Mouse (Mus musculus) kidney, adult 2 months (tissue): ENCODE measurements at regions not wholly inside any gene's neighbourhood (a gene's known extent, or its start where the extent isn't known, plus 50 kb on each side); places are given as distances from the start of the nearest gene placed in this dataset.

ENCODE experiments used
- DNase-seq: peaks from one replicate; pipeline ENCODE4 v3.0.0; 2021
- H3K27ac ChIP-seq: fragments of 200-500 bp; 2 replicates; pipeline ENCODE4 v1.5.1; 2012; ENCODE audit warnings: low read depth, low read length, control low read depth, inconsistent platforms; ENCODE audit not compliant: insufficient read depth
- H3K27me3 ChIP-seq: fragments of 200-500 bp; replicated peaks from 2 replicates; pipeline ENCODE4 v1.6.1; 2012; ENCODE audit warnings: mild to moderate bottlenecking, moderate library complexity, low read length, inconsistent platforms; ENCODE audit not compliant: control insufficient read depth, insufficient read depth
- H3K36me3 ChIP-seq: fragments of 200-500 bp; 2 replicates; pipeline ENCODE4 v1.6.1; 2012; ENCODE audit warnings: mild to moderate bottlenecking, moderate library complexity, low read length, inconsistent platforms; ENCODE audit not compliant: control insufficient read depth, insufficient read depth
- H3K4me1 ChIP-seq: fragments of 200-500 bp; 2 replicates; pipeline ENCODE4 v1.6.1; 2011; ENCODE audit warnings: low read length; ENCODE audit not compliant: control insufficient read depth, insufficient read depth
- H3K4me3 ChIP-seq: fragments of 200-500 bp; 2 replicates; pipeline ENCODE4 v1.5.1; 2011; ENCODE audit warnings: mild to moderate bottlenecking, low read depth, low read length, control low read depth; ENCODE audit not compliant: insufficient read depth
- CTCF ChIP-seq: fragments of 200-500 bp; conservative IDR thresholded peaks from 2 replicates; pipeline ENCODE4 v1.5.1; 2011; ENCODE audit warnings: low read depth, mild to moderate bottlenecking, control low read depth, low read length, moderate library complexity, mixed read lengths; ENCODE audit not compliant: insufficient read depth, insufficient read length
- POLR2A ChIP-seq: fragments of 200-500 bp; IDR thresholded peaks from one replicate; pipeline ENCODE4 v1.6.1; 2011; ENCODE audit warnings: low read depth, low read length, control low read depth
- WGBS: fragments of 180-500 bp; shearing (Covaris S2); methylation state at CpG from one replicate; pipeline ENCODE4 v1.1.7; 2018; 5-methylcytosine and 5-hydroxymethylcytosine counted together

GRCm38 (mm10) chr10:3630763-3631223 lies 90.8 kb downstream of the Iyd start:
- WGBS = 15% methylated on average over 5 of the region's 5 CpGs

GRCm38 (mm10) chr10:3633871-3634496 lies 93.9 kb downstream of the Iyd start:
- Histone ChIP-seq H3K36me3 (no peaks in the 10 kb centered on the region), H3K27me3 (no peaks in the 10 kb centered on the region), H3K4me1 (peaks cover 5% of the 10 kb centered on the region; the same call in 1 of the 2 replicates), H3K27ac (peak overlapping the region; percentile 98), H3K4me3 (no peak overlapping the region)
- DNase-seq = peak; percentile 64
- WGBS = 25% methylated on average over 5 of the region's 5 CpGs
- TF ChIP-seq CTCF = no peak
- TF ChIP-seq POLR2A = no peak

More at GRCm38 (mm10) chr10:3630763-3631223, 90.8 kb downstream of the Iyd start:
- peak; percentile 86 for DNase-seq
- Histone ChIP-seq H3K27ac (peak overlapping the region; percentile 39), H3K27me3 (no peaks in the 10 kb centered on the region), H3K36me3 (no peaks in the 10 kb centered on the region), H3K4me3 (no peak overlapping the region), H3K4me1 (peaks cover 5% of the 10 kb centered on the region; the same call in 1 of the 2 replicates)
- TF ChIP-seq POLR2A (no peak), CTCF (no peak)

- Histone ChIP-seq H3K36me3 (no peaks in the 10 kb centered on the region), H3K4me1 (no peaks in the 10 kb centered on the region), H3K27ac (no peak overlapping the region), H3K27me3 (no peaks in the 10 kb centered on the region), H3K4me3 (no peak overlapping the region)
- 72% methylated on average over 5 of the region's 5 CpGs for WGBS
- DNase-seq = no peak
- no peak for TF ChIP-seq CTCF
- no peak for TF ChIP-seq POLR2A
Measured at GRCm38 (mm10) chr10:3644111-3644510, 96.1 kb upstream of the Plekhg1 start.

- WGBS = 42% methylated on average over 5 of the region's 5 CpGs
- no peak for TF ChIP-seq POLR2A
- TF ChIP-seq CTCF = no peak
- Histone ChIP-seq H3K36me3 (no peaks in the 10 kb centered on the region), H3K27ac (no peak overlapping the region), H3K4me3 (no peak overlapping the region), H3K27me3 (no peaks in the 10 kb centered on the region), H3K4me1 (no peaks in the 10 kb centered on the region)
- DNase-seq = no peak
Measured at GRCm38 (mm10) chr10:3645030-3645429, 95.1 kb upstream of the Plekhg1 start.

- no peak for DNase-seq
- H3K4me1 ChIP-seq = no peaks in the 10 kb centered on the region
- H3K36me3 ChIP-seq = no peaks in the 10 kb centered on the region
- H3K27ac ChIP-seq = no peak overlapping the region
- TF ChIP-seq CTCF (no peak), POLR2A (no peak)
- no peak overlapping the region for H3K4me3 ChIP-seq
- WGBS = 42% methylated on average over 6 of the region's 6 CpGs
- no peaks in the 10 kb centered on the region for H3K27me3 ChIP-seq
Measured at GRCm38 (mm10) chr10:3646151-3646910, 93.8 kb upstream of the Plekhg1 start.

GRCm38 (mm10) chr10:3647811-3648731 lies 92.1 kb upstream of the Plekhg1 start:
- WGBS = 73% methylated on average over 7 of the region's 7 CpGs
- Histone ChIP-seq H3K4me1 (no peaks in the 10 kb centered on the region), H3K4me3 (no peak overlapping the region), H3K27me3 (no peaks in the 10 kb centered on the region), H3K36me3 (no peaks in the 10 kb centered on the region), H3K27ac (no peak overlapping the region)
- TF ChIP-seq CTCF (no peak), POLR2A (no peak)
- DNase-seq = no peak

- 60% methylated on average over 1 of the region's 1 CpGs for WGBS
- TF ChIP-seq POLR2A (no peak), CTCF (no peak)
Measured at GRCm38 (mm10) chr10:3649983-3650382, 90.2 kb upstream of the Plekhg1 start.

More at GRCm38 (mm10) chr10:3649983-3650382, 90.2 kb upstream of the Plekhg1 start:
- Histone ChIP-seq H3K36me3 (no peaks in the 10 kb centered on the region), H3K27ac (no peak overlapping the region), H3K27me3 (no peaks in the 10 kb centered on the region), H3K4me3 (no peak overlapping the region), H3K4me1 (no peaks in the 10 kb centered on the region)
- DNase-seq = no peak
